Mouse (Mus musculus) erythroblast, adult 5-6 weeks (primary cell): ENCODE results near the gene Dab2ip. TPM values are rescaled to one million over a fixed set of nuclear protein-coding genes. Genes with fewer than 3 reads are reported as not detected.

Experiments used
- ATAC-seq: replicated peaks from 2 replicates; pipeline ENCODE4 v1.8.0; 2016; ENCODE audit warnings: moderate number of reproducible peaks, mild to moderate bottlenecking, moderate TSS enrichment, inconsistent platforms; ENCODE audit not compliant: poor library complexity, low FRiP score, severe bottlenecking
- total RNA-seq, 2 experiments: library from RNA; stranded (forward) in 1 of 2; stranded (reverse) in 1 of 2; fragments of 150-400 nt in 1 of 2; fragments of 200-764, 138-1000 nt in 1 of 2; gene quantifications; 2 replicates each; pipeline versions ENCODE4 v1.2.3 to v1.2.4; 2015 to 2017; ENCODE audit warnings: low replicate concordance in 2 of 2

The Dab2ip gene
- total RNA-seq, 2 experiments from 2014 or later = 0.19 to 2.2 TPM

GRCm38 (mm10) chr2:35673986-35674385 is 115.9 kb downstream of the Dab2ip start:
- ATAC-seq = no peak

- ATAC-seq = no peak
Measured at GRCm38 (mm10) chr2:35674431-35674830, 116.4 kb downstream of the Dab2ip start.

GRCm38 (mm10) chr2:35676075-35676665 is 118.1 kb downstream of the Dab2ip start:
- ATAC-seq = no peak

GRCm38 (mm10) chr2:35677855-35678254 is 119.8 kb downstream of the Dab2ip start:
- ATAC-seq = no peak

GRCm38 (mm10) chr2:35678440-35678839 is 120.4 kb downstream of the Dab2ip start:
- no peak for ATAC-seq

GRCm38 (mm10) chr2:35679812-35680672 is 122.0 kb downstream of the Dab2ip start:
- ATAC-seq = no peak

- ATAC-seq = no peak
Measured at GRCm38 (mm10) chr2:35680833-35681232, 122.8 kb downstream of the Dab2ip start.

- no peak for ATAC-seq
Measured at GRCm38 (mm10) chr2:35684005-35684404, 125.9 kb downstream of the Dab2ip start.

GRCm38 (mm10) chr2:35684735-35685312 is 126.8 kb downstream of the Dab2ip start:
- ATAC-seq = no peak

GRCm38 (mm10) chr2:35686104-35686503 is 128.0 kb downstream of the Dab2ip start:
- no peak for ATAC-seq

- ATAC-seq = no peak
Measured at GRCm38 (mm10) chr2:35687557-35688070, 129.5 kb downstream of the Dab2ip start.

GRCm38 (mm10) chr2:35688121-35688520 is 130.1 kb downstream of the Dab2ip start:
- ATAC-seq = no peak

- no peak for ATAC-seq
Measured at GRCm38 (mm10) chr2:35688581-35688980, 130.5 kb downstream of the Dab2ip start.

GRCm38 (mm10) chr2:35689881-35690280 is 131.8 kb downstream of the Dab2ip start:
- ATAC-seq = no peak

GRCm38 (mm10) chr2:35691257-35692049 is 133.4 kb downstream of the Dab2ip start:
- no peak for ATAC-seq

- no peak for ATAC-seq
Measured at GRCm38 (mm10) chr2:35692272-35692900, 134.3 kb downstream of the Dab2ip start.

- ATAC-seq = no peak
Measured at GRCm38 (mm10) chr2:35693037-35693436, 135.0 kb downstream of the Dab2ip start.

GRCm38 (mm10) chr2:35694111-35694510 is 136.0 kb downstream of the Dab2ip start:
- no peak for ATAC-seq

GRCm38 (mm10) chr2:35696193-35696541 is 138.1 kb downstream of the Dab2ip start:
- ATAC-seq = no peak
